Mouse (Mus musculus): Measurements from ENCODE around the gene Nip7. TPM values are rescaled to one million over a fixed set of nuclear protein-coding genes. Genes with fewer than 3 reads are reported as not detected.
A peak's percentile ranks its signal among the peaks of the same experiment; 100 is the strongest.
"Not testable (repeated sequence)": the region's sequence is repeated elsewhere in the genome, so short reads cannot be mapped to it uniquely, and the experiment has no call there.

The Nip7 gene
- total RNA-seq (2021): 10 to 100 TPM; 43.2 to 44.9 TPM
- long read RNA-seq, experiment 1, transcript Nip7-201 (5 exons, 3,036 nt): major isoform, 19 of 29 reads
- long read RNA-seq, experiment 1, partial matches to known transcripts: 4 of 29 reads
- long read RNA-seq, experiment 1, other reads (novel, unspliced or antisense): 6 of 29 reads
- long read RNA-seq, experiment 2, transcript Nip7-201 (5 exons, 3,036 nt): major isoform, 14 of 15 reads
- long read RNA-seq, experiment 2, partial matches to known transcripts: 0 of 15 reads
- long read RNA-seq, experiment 2, other reads (novel, unspliced or antisense): 1 of 15 reads

DNA sequence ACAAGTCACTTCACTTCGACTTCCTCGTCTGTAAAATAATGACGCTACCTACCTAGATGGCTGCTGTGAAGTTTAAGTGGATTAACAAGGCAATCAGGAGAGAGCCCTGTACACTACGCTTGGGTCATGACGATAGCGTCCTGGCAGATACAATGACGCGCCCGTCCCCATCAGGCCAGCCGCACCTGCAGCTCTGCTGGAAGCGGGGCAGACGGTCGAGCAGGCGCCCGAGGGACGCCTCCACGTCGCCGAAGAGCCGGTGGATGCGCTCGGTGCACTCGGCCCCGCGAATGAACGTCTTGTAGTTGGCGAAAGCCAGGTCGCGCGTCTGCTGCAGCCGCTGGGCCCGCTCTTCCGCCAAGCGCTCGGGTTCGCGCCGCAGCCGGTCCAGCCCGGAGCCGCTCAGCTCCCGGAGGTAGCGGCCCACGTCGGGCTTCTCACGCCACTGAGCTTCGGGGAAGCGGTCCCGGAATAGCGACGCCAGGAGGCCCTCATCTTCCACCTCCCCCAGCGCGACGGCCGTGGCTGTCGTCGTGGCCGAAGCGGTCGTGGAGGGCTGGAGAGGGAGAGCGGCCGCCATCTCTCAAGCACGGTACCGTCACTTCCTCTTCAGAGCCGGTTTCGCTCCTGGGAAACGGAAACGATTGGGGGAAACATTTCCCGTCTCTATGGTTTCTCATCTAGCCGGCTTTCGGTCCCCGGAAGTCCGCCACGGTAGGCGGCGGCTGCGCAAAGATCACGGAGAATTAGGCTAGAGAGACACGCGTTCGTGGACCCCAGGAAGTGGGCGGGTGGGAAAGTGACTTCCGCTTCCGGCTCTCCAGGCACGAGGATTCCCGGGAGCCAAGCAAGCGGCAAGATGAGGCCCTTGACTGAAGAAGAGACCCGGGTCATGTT lies at the start of gene Nip7, which contains the start of gene Cog8:
Gene Nip7, plus strand, starts transcription at position 802 of the 897 bp plus-strand sequence.
Gene Cog8, minus strand, starts transcription at position 614 of the 897 bp plus-strand sequence.
- peak; percentile 96 to 98 for DNase-seq (ENCODE audit: low spot score in 2 of 2)

DNA sequence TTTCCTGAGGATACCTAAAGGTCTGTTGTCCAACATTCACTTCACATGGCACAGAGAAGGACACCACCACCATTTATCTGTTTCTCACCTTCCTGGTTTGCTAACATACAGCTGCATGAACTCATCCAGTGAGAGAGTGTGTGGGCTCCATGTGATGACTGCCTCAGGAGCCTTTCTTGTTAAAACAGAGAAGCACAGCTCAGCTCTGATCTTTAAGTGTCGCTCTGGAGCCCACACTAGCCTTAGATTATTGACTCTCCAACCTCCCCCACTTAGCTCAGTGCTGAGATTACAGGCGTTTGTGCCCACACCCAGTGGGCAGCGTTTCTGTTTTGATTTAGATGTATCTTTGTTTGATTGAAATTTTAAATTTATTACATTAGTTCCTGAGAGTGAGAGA lies 48.9 kb upstream of the Nip7 start:
- DNase-seq (ENCODE audit: low spot score in 2 of 2): peak; percentile 12 to 30

- no peak for DNase-seq (ENCODE audit: low spot score in 2 of 2)
Observed at GRCm38 (mm10) chr8:107012666-107013065, 44.0 kb upstream of the Nip7 start.

DNA sequence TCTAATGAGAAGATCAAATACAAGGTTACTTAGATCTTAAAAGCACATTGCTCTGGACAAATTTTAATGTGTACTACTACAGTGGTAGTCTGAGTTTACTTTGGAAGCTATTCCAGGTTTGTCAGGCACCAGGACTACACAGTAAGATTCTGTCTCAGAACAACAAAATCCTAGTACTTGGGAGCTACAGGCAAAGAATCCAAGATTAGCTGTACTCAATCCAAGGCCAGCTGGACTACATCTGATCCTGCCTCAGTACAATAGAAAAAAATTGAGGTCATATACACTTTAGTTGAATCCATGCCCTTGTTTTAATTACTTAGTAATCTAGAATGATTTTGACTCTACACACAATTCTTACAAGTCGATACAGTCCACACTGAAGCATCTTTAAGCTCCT lies 41.8 kb upstream of the Nip7 start:
- no peak for DNase-seq (ENCODE audit: low spot score in 2 of 2)

GRCm38 (mm10) chr8:107023479-107023878 lies 33.2 kb upstream of the Nip7 start:
- no peak for DNase-seq (ENCODE audit: low spot score in 2 of 2)

GRCm38 (mm10) chr8:107029310-107029709 lies 27.4 kb upstream of the Nip7 start:
- no peak for DNase-seq (ENCODE audit: low spot score in 2 of 2)

DNA sequence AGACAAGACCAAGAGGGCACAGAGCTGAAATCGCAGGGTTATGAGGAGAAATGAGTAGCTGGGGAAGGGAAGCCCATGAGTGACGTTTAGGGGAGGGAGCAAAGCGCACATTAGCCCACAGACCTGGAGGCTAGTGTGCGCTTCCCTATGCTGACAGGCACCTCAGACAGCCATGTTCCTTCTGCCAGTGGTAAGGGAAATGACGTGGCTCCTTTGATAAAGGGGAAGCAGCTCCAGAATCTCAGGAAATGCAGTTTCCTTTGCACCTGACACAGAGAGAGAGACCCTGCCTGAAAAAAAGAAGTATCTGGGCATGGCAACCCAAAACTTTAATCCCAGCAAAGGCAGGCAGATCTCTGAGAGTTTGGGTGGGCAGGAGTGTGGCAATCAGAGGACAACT lies 26.6 kb upstream of the Nip7 start:
- DNase-seq (ENCODE audit: low spot score in 2 of 2): no peak

DNA sequence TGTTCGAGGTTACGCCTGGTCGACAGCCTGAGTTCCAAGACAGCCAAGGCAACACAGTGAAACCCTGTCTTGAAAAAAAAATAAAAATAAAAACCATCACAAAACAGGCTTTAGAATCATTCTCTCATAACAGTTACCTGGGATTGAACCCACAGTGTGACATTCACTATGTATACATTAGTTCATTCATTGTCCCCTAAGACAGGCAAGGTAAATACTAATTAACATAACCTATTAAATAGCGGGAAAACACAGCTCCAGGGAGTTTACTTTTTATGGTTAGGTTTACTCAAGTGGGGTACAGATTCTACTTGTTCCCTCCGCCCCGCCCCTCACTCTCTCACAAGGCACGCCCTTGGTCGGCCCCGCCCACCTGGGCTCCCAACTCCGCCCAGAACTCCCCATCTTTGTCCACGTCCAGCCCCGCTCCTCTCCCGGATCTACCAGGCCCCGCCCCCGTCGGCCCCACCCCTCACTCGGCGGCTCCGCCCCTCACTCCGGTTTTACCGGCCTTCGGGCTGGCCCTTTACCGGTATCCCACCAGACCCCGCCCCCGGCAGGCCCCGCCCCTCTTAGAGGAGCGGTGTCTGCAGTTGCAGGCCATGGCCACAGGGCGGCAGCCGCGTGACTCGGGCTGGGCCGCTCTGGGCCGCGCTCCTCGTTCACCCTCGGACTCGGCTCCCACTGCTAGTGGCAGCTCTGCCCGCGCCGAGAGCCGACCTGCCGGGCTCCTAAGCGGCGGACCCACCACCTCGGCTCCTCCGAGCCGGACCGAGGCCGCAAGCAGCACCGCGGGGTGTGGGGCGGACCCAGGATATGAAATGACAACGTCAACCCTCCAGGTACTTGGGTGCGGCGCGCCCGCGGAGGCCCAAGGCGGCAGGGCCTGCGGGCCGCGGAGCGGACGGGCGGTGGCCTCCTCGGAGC lies 25.8 kb upstream of the Nip7 start, which contains the start of gene Vps4a:
Gene Vps4a, plus strand, starts transcription at position 573 of the 927 bp plus-strand sequence.
- DNase-seq (ENCODE audit: low spot score in 2 of 2): peak; percentile 95

DNA sequence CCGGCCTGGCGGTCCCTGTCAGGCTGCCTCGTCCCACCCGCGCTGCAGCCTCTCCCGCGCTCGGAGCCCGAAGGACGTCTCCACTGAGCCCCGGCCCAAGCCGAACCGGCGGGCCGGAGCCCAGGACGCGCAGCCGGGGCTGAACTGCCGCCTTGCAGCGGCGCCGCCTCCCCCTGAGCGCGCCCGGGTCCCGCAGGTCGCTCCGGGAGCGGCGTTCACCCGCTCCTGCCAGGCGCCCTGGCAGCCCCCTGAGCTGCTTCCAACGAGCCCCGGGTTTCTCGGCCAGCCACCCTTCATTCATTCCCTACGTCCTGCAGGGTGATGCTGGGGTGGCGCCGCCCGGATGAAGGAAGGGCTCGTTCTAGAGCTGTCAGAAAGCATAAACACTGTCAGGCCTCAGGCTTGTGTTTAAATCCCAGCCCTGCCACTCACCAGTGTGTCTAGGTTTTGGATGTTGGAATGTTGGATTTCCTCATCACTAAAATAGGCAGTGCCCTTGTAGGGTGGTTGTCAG lies 25.0 kb upstream of the Nip7 start:
- DNase-seq (ENCODE audit: low spot score in 2 of 2): no peak

DNA sequence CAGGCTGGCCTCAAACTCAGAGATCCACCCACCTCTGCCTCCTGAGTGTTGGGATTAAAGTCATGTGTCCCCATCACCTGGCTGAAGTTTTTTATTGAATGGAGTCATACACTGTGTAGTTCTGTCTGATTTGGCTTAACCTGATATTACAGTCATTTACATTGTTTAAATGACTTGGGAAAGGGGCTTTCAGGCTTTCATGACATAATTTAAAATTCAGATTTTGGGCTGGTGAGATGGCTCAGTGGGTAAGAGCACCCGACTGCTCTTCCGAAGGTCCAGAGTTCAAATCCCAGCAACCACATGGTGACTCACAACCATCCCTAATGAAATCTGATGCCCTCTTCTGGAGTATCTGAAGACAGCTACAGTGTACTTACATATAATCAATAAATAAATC lies 23.1 kb upstream of the Nip7 start:
- DNase-seq (ENCODE audit: low spot score in 2 of 2): not testable (repeated sequence)

DNA sequence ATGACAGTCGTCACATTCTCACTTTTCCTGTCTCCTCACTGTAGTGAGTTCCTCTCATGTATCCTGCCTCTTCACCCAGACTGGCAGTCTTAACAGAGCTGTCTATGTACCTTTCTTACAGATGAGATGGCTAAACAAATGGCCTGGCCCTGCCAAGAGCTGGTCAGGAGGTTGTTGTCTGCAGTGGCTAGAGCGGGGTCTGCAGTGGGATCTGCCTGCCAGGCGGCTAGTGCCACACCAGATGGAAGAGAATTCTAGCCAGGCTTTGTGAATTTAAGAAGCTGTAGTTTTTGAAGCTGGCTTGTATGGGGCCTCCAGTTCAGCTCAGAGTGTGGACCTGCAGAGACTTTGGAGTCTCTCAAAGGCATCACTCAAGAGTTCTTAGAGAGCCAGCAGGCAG lies 21.0 kb upstream of the Nip7 start:
- no peak for DNase-seq (ENCODE audit: low spot score in 2 of 2)

DNA sequence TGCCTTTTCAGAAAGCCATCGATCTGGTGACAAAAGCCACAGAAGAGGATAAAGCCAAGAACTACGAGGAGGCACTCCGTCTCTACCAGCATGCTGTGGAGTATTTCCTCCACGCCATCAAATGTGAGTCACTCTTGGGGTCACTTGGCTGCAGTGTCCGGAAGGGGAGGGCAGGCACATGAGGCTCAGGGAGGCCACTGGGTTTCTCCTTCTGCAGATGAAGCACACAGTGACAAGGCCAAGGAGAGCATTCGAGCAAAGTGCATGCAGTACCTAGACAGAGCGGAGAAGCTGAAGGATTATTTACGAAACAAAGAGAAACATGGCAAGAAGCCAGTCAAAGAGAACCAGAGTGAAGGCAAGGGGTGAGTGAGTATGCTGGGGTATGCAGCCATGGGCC lies 20.1 kb upstream of the Nip7 start:
- no peak for DNase-seq (ENCODE audit: low spot score in 2 of 2)

DNA sequence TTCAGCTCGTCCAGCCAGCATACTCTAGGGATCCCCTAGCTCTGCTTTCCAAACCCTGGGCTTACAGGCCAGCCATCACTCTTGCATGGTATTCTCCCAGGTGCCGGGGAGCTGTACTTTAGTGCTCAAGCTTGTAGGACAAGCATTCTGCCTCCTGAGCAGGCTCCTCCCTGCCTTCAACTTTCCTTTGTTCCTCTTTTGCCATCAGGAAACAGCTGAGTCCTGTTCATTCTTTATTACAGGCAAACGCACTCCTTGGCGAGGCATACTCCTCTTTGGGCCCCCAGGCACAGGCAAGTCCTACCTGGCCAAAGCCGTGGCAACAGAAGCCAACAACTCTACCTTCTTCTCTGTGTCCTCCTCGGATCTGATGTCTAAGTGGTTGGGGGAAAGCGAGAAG lies 16.0 kb upstream of the Nip7 start:
- no peak for DNase-seq (ENCODE audit: low spot score in 2 of 2)

GRCm38 (mm10) chr8:107045478-107045877 lies 11.2 kb upstream of the Nip7 start:
- DNase-seq (ENCODE audit: low spot score in 2 of 2): no peak

DNA sequence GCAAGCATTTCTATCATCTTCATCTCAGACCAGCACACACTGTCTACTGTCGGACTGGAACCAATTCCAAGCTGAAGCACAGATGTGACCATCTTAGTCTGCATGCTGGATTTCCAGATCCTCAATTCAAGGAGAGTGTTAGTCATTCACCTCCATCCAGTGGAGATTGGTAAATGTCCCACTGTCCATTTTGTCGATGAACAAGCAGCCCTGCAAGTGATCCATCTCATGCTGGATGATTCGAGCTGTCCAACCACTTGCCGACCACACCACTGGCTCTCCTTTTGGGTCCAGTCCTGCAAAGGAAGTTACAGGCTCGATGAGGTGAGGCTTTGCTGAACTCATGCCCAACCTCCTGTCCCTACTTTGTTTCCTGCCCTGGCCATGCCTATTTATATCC lies 9.7 kb upstream of the Nip7 start:
- no peak for DNase-seq (ENCODE audit: low spot score in 2 of 2)

GRCm38 (mm10) chr8:107048061-107048941 lies 8.4 kb upstream of the Nip7 start, which contains the start of gene Pdf:
TSS of gene Pdf (minus strand) at chr8:107048614.
- DNase-seq (ENCODE audit: low spot score in 2 of 2): peak; percentile 82 to 87

DNA sequence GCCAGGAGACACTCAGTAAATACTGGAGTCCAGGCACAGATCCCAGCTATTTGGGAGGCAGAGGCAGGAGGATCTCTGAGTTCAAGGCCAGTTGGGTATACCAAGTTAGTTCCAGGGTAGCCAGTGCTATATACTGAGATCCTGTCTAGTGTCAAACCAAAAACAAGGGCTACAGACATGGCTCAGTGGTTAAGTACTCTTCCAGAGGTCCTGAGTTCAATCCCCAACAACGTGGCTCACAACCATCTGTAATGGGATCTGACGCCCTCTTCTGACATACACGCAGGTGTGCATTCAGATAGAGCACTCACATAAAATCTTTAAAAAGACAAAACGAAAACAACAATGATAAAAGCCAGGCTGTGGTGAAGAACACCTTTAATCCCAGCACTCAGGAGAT lies 7.2 kb upstream of the Nip7 start:
- DNase-seq (ENCODE audit: low spot score in 2 of 2): no peak

DNA sequence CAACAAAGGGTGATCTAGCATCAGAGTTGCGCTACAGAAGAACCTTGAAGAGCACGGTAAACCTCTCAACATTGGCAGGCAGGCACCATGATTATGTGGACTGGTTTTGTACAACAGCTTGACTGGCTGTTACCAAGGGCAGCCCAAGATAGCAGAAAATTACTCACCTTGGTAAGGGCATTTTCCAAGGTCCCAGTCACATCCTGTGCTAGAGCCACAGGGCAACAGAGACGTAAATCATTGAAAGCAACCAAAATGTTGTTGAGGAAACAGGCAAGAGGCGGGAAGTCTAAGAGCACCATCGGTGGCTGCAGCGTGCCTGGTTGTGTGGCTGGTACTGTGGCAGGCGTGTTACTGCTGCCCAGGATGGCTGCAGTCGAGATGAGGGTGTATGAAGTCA lies 4.6 kb upstream of the Nip7 start:
- DNase-seq (ENCODE audit: low spot score in 2 of 2): no peak

GRCm38 (mm10) chr8:107056973-107057369 lies 294 bp downstream of the Nip7 start:
- DNase-seq (ENCODE audit: low spot score in 2 of 2): no peak

- no peak for DNase-seq (ENCODE audit: low spot score in 2 of 2)
Observed at GRCm38 (mm10) chr8:107062613-107063012, 5.9 kb downstream of the Nip7 start.
